Mouse (Mus musculus) neural tube, embryonic 10.5 days (tissue): ENCODE data around the gene Gmnn.

Experiments
- DNase-seq: peaks from one replicate; pipeline ENCODE4 v3.0.0-alpha.2; 2017; ENCODE audit warnings: low spot score; ENCODE audit errors: extremely low spot score

Gene Gmnn

GRCm38 (mm10) chr13:24762254-24762653 lies 531 bp upstream of the Gmnn start:
- no peak for DNase-seq

DNA sequence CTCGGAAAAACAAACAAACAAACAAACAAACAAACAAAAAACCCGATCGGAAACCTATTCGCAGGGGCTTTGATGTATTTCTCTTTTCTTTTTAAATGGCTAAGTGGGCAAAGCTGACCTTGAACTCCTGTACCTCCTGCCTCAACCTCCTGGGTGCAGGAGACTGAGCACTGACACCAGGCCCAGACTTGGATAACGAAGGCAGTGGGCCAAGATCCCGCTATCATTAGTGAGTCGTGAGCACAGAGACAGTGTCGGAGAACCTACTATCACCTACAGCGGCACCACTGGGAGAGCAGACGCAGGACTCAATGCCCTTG lies 680 bp downstream of the Gmnn start:
- DNase-seq: no peak

- DNase-seq: no peak
Measured at GRCm38 (mm10) chr13:24760351-24760870, 1.3 kb downstream of the Gmnn start.

- no peak for DNase-seq
Measured at GRCm38 (mm10) chr13:24759451-24759850, 2.3 kb downstream of the Gmnn start.

DNA sequence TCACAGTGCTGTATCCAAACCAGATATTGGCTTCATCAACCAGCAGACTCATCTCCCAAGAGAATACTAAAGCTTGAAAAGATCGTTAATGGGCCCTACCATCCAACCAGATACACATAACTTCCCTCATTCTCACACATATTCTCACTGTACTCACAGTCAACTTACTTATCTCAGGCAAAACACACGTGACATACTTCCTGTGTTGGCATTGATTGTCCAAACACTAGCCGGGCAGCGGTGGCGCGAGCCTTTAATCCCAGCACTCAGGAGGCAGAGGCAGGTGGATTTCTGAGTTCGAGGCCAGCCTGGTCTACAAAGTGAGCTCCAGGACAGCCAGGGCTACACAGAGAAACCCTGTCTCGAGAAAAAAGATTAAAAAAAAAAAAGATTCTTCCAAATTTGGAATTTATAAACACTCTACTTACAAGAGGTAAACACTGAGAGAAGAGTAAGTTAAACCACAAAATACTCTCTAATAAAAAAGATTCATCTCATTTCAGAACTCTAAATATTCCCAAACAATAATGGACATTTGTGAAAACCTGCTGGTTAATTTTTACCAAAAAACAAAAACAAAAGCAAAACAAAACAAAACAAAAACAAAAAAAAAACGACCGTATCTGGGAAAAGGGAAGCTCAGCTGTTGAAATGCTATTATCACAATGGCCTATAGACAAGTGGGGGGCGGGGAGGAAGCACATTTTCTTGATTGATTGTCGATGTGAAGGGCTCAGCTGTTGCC lies 3.7 kb downstream of the Gmnn start:
- no peak for DNase-seq

DNA sequence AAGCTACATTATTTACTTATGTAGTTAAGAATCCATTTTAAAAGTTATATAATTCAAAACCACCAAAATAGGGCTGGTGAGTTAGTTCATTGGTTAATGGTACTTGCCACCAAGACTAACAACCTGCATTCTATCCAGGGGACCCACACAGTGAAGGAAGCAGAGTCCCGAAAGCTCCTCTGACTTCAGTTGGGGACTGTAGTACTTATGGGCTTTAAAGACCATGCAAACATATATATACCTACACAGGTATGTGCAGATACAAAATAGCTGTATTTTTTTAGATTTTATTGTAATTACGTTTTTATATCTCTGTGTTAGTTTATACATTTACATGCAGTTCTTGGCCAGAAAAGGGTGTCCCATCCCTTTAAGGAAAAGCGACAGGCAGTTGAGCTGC lies 5.0 kb downstream of the Gmnn start:
- DNase-seq: no peak

- DNase-seq: no peak
Measured at GRCm38 (mm10) chr13:24751396-24751795, 10.3 kb downstream of the Gmnn start.

DNA sequence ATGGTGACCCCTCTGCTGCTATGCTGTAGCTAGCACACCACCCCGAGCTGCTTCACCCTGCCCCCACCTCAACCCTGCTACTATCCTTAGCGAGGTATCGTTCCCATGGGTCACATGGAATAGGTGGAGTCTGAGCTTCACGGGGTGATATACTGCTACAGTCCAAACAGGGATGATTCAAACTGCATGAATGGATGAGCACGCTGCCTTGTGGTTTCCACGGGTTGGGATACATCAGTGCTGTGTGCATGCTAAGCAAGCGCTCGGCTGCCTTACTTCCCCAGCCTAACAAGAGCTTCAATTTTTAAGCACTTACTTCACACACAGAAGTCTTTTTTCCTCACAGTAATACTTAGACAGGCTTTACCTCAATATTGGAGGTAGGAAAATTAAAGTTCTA lies 10.9 kb downstream of the Gmnn start:
- no peak for DNase-seq

DNA sequence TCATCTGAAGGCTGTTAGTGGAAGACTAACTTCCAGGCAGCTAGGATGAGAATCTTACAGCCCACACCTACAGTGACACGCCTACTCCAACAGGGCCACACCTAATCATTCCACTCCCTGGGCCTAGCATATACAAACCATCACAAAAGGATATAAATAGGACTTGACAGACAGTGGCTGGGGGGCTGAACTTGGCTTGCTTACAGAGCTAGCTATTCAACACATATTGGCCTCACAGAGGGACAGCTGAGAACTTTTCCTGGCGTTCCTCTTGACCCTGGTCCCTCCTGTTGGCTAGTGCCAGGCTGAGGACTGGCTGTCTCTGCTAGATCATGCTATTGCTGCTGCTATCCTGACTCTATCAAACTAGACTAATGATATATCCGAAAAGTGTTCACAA lies 13.9 kb downstream of the Gmnn start:
- DNase-seq: no peak

- DNase-seq: no peak
Measured at GRCm38 (mm10) chr13:24741028-24741427, 20.7 kb downstream of the Gmnn start, which contains the start of gene Armh2. Armh2 (plus strand) TSS chr13:24741232.

DNA sequence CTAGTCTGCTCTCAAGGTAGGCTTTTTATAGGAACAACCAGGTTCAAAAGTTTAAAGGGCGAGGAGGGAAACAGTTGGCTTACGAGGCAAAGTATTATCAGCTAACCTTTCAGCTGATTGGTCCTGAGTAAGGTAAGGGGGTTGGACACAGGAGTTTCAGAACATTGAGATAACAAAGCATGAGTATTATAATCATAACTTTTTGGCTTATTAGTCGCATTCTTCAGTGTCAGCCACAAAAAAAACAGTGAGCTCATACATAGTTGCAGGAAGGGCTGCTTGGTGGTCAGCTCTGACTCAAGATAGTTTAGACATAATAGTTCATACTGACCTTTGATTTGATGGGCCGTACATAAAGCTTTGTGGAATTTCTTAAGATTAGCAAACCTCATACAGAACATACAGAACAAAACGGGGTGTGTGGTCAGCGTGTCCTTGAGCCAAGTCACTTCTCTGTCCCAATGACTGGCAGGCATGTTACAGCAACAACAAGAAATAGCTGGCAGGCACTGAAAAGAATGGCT lies 26.1 kb downstream of the Gmnn start:
- DNase-seq: no peak

DNA sequence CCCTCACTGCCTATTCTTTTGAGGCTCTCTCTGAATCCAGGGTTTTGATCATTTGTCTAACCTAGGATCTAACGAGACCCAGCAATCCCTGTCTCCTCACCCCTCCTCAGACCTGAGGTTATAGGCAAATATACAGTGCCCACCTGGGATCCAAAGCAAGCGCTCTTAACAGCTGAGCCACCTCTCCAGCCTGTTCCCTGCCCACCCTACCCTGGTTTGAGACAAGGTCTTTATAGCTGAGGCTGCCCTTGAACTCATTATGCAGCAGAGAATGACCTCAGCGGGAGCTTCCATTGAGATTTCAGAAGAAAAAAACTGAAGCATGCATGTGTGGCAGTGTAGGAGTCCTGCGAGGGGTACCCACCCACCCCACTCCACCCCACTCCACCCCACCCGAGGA lies 27.2 kb downstream of the Gmnn start:
- no peak for DNase-seq

DNA sequence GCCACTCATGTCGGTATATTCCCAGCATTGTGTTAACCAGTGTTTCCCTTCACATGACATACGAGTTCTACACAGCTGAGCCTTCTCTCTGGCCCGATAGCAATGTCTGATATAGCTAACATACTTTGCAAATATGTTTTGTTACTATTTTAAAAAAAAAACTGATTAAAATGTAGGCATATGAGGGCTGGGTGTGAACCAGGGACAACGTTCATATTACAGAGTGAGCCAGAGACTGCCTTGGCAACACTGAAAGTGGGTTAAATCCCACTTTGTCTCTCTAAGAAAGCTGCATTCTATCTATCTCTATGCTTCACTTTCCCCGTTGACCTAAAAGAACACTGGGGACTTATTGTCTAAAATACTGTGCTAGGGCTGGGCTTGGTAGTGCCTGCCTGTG lies 32.6 kb downstream of the Gmnn start:
- no peak for DNase-seq

DNA sequence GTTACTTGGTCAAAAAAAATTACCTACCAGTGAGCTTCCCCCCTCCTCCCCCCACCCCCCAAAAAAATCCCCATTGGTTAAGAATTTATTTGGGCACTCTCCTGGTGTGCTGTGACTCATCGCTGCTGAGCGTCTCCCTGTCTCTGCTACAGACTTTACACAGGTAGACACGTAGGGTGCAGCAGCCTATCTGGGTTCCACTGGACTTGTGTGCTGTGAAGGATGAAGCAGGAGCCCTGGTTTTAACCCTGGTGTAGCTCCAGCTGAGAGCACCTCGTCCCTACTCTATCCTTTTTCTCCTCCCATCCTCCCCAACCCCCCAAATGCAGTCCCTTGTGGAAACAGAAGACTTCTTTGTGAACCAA lies 37.3 kb downstream of the Gmnn start:
- no peak for DNase-seq

DNA sequence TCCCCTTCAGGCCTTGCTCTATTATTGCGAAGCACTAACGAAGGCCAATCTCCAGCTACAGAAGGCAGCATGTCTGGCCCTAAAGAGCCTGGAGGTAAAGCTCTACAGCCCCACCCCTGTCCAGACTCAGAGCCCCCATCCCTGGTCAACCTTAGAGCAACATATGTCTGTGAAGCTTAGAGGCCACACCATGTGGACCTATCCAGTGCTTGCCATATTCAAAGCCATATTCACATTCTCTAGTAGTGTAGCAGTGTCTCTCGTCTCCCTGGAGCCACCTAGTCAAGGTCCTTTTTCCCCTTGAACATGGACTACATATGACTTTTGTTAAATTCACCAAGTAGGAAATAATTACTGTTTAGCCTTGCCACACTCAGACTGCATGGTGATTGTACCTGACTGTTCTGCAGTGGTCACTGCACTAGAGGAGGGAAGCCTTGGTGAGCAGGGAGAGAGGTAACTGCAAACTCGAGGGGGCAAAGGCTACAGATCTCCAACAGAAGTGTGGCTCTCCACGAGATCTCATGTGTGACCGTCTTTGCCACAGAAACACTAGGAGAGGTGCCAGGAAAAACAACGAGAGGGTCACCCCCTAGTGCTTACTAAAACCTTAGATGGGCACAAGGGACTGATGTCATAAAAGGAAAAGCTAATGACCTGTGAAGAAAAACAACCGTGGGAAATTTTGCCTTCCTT lies 37.9 kb downstream of the Gmnn start:
- no peak for DNase-seq

DNA sequence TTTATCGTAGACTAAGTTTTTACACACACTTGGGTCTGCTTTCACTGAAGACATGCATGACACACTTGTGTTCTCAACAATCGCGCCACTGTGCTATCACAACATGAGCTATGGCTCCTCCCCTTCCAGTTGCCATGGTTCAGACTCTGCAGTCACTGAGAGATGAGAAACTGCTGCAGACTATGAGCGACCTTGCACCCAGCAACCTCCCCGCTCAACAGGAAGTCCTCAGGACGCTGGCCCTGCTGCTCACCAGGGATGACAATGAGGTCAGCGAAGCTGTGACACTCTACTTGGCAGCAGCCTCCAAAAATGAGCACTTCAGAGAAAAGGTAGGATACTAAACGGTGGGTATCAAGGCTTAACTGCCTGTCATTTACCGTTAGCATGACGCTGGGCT lies 40.2 kb downstream of the Gmnn start:
- no peak for DNase-seq

DNA sequence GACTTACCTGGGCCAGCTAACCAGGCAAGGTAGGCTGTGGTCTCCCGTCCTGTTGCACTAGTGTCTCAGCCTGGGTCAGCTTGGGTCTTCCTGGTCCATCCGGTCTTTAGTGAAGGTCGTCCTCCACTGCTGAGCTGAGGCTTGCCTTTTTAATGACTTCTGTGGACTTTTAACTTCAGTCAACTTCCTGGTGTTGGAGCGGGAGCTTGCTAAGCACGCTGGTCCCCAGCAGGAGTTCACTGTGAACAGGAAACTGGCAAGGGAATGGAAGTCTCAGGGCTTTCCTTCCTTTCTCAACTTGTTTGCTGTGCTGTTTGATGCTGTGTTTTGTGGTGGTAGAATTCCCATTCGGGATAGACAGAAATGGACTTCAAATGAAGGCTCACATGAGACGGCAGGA lies 44.0 kb downstream of the Gmnn start:
- DNase-seq: no peak

DNA sequence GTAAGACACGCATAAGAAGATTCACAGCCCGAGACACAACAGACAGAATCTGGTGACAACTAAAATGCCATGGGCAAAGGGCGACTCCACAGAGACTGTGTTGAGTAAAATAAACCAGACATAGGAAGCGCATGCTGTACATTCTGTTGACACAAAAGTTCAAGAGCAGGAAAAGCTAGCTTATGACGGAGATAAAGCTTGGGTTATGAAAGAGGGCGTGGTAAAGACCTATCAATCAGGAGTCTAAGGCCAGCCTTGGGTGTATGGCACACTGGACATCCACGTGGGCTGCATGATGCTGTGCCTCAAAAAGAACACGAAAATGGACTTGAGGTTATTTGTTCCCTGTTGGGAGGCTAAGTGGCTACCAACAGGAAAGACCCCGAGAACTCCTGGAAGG lies 45.3 kb downstream of the Gmnn start:
- no peak for DNase-seq

GRCm38 (mm10) chr13:24715601-24716000 lies 46.1 kb downstream of the Gmnn start:
- no peak for DNase-seq

DNA sequence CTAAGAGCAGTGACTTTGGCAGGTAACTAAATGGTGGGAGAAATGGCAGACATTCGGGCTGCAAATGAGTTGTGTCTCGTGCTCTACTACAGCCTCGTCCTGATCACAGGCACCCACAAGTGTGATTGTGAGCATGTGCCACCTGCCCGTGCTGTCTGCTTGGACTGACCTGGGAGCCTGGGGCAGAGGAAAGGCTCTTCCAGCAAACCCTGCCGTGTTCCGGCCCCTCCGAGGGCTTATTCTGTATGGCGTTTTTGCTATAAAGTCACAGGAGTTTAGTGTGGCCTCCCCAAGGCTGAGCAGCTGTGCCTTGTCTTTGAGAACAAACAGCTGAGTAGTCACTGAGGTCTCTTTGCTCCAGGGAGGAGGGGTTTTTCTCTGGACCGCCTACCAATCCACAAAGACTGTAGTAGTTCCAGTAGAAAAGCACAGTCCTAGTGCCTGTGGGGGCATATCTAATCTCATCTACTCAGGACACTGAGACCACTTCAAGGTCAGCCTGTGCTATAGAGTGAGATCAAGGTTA lies 47.3 kb downstream of the Gmnn start:
- no peak for DNase-seq

GRCm38 (mm10) chr13:24713434-24714000 lies 48.2 kb downstream of the Gmnn start:
- DNase-seq: peak; percentile 89

DNA sequence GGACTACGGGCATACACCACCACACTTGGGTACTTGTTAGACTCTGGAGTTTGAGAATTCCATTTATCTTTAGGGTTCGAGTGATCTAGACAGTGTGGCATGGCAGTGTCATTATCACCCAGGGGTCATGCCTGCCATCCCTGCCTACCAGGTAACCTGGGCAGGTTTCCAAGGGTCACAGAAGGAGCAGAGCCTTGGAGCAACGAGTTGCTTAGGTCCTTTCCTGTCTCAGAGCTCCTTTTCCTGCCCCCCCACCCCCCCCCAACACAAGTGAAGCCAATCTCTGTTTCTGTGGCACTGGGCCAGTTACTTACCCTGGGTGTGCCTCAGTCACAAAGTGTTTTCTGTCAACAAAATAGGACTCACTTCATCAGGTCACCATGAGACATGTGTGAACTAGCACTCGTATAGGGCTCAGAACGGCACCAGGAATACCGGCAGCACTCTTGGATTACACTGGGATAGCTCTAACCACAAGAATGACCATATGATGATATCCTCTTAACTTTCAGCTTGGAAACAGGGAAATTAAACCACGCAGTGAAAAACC lies 49.1 kb downstream of the Gmnn start:
- DNase-seq: no peak
